Mouse (Mus musculus) embryonic stem cell, embryonic (primary cell): ENCODE results near the gene Yif1b.

Experiments
- CTCF ChIA-PET, 4 experiments: fragments of 300-600 bp in 2 of 4; fragments of 350-600 bp in 2 of 4; sonication (Branson Sonifier 250); formaldehyde crosslinking; loops; one replicate each; lab custom pipeline; 2022; ENCODE audit warnings: inconsistent platforms in 2 of 4; lab: Charles Lee
- POLR2A ChIA-PET, 4 experiments: fragments of 300-600 bp in 2 of 4; fragments of 350-600 bp in 2 of 4; sonication (Branson Sonifier 250); formaldehyde crosslinking; loops; one replicate each; lab custom pipeline; 2022; ENCODE audit warnings: antibody characterized with exemption in 4 of 4, inconsistent platforms in 1 of 4; lab: Charles Lee

Yif1b gene

DNA sequence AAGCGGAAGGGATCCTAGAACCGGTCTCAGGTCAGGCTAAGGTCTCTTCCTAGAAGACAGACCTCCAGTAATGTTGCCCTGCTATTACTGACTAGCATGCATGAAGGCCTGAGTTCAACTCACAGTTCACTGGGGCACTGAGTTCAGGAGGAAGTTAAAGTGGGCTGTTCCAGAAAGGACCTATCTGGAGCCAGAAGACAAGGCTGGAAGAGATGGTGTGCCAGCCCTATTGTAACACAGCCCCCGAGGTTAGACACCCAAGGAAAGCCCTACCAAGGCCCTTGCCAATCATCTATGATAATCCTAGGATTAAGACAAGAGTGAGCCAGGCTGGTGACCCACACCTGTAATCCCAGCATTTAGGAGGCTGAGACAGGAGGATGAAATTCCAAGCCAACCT is 6.6 kb upstream of the Yif1b start:
- POLR2A ChIA-PET: interaction anchor here in 3 of 4 experiments (0.6 to 2.9 kb wide), 3 partner anchors 51 to 62 kb away, joined by 4 to 11 read pairs (median 5); partner anchors contain the start of gene Psmd8 (in 2 of the 3)
- CTCF ChIA-PET: interaction anchor here in 1 of 4 experiments (0.7 to 1.5 kb wide), 3 partner anchors 13 to 292 kb away, joined by 4 to 5 read pairs (median 5); no protein-coding TSS in a partner anchor

DNA sequence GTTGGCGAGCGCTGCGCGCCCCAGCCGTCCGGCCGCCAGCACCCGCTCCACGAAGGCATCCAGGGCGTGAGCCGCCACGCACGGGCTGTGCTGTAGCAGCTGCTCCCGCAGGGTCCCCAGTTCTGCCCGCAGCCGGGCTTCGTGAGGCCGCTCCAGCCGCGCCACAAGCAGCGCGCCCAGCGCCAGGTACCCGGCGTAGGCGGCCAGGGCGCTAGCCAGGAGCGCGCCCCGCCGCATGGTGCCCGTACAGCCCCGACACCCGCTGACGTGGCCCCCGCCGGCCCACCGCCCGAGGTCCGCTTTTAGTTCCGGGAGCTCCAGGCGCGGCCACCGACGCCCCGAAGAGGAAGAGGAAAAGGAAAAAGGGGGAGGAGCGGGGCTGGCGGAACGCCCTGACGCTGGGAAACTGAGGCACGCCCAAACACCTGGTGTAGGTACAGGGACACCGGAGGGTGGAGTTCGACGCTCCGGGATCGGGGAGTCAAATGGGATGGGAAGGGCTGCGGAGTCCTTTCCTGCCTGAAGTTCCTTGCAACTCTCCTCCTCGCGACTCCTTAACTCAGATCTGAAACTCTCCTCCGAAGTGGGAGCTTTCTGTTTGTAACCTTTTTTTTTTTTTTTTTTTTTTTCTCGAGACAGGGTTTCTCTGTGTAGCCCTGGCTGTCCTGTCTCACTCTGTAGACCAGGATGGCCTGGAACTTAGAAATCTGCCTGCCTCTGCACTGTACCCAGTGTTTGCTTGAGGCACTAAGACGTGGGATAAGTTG is 5.7 kb upstream of the Yif1b start, which contains the start of gene Kcnk6:
Gene Kcnk6, minus strand, starts transcription at position 269 of the 767 bp plus-strand sequence.
- ChIA-PET POLR2A (interaction anchor here (0.5 to 2.9 kb wide), 18 partner anchors 11 to 754 kb away, joined by 3 to 11 read pairs (median 4); partner anchors contain the start of genes Ggn (in 2 of the 4), Spred3 (in 2 of the 4), Catsperg1 (in 1 of the 4) and Mrps12 (in 1 of the 4)), CTCF (interaction anchor here in 3 of 4 experiments (0.6 to 1.5 kb wide), 8 partner anchors 12 to 171 kb away, joined by 3 to 5 read pairs (median 4); partner anchors contain the start of gene Fam98c (in 1 of the 3))

DNA sequence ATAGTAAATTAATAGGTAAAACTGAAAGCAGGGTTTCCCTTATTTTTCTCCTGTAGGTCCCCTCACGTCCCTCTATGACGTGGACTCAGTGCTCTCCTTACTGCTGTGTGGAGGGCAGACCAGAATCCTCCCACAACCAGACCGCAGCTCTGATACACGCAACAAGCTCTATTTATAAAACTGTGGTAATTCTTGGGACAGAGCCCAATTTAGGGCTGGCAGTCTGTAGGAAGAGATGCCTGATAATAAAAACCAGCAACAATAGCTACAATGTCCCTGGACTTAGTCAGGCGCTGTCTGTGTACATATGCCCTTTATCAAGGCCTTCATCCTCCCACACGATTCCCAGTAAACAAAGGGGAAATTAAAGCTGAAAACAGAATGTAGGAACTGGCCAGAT is 4.4 kb upstream of the Yif1b start:
- ChIA-PET POLR2A (interaction anchor here in 3 of 4 experiments (0.6 to 2.9 kb wide), 6 partner anchors 11 to 859 kb away, joined by 3 to 11 read pairs (median 4); partner anchors contain the start of genes Psmd8 (in 2 of the 3), Ggn (in 1 of the 3) and Spred3 (in 1 of the 3)), CTCF (interaction anchor here (0.6 to 2.5 kb wide), 13 partner anchors 9 to 1788 kb away, joined by 3 to 13 read pairs (median 4); partner anchors contain the start of genes 2200002D01Rik (in 1 of the 4), Catsperg1 (in 1 of the 4), Eif3k (in 1 of the 4) and Fam98c (in 1 of the 4))

DNA sequence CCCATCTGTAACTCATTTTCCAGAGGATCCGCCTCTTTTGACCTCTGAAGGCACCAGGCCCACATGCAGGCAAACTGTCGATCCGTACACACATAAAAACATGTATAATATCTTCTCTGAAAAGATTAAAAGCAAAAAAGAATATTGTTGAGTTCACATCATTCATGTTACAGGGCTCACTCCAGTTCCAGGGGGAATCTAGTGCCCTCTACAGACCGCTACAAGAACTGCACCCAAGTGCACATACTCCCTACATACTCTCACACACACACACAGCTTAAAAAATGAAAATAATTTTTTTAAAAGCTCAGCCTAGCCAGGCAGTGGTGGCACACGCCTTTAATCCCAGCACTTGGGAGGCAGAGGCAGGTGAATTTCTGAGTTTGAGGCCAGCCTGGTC is 3.5 kb upstream of the Yif1b start:
- ChIA-PET CTCF (interaction anchor here (0.6 to 2.5 kb wide), 21 partner anchors 8 to 343 kb away, joined by 3 to 13 read pairs (median 3); partner anchors contain the start of genes 2200002D01Rik (in 2 of the 4), Fam98c (in 2 of the 4), Catsperg1 (in 1 of the 4) and Psmd8 (in 1 of the 4)), POLR2A (interaction anchor here in 3 of 4 experiments (0.6 to 1.5 kb wide), 9 partner anchors 10 to 57 kb away, joined by 3 to 6 read pairs (median 3); partner anchors contain the start of genes Psmd8 (in 2 of the 3) and 2200002D01Rik (in 1 of the 3))

DNA sequence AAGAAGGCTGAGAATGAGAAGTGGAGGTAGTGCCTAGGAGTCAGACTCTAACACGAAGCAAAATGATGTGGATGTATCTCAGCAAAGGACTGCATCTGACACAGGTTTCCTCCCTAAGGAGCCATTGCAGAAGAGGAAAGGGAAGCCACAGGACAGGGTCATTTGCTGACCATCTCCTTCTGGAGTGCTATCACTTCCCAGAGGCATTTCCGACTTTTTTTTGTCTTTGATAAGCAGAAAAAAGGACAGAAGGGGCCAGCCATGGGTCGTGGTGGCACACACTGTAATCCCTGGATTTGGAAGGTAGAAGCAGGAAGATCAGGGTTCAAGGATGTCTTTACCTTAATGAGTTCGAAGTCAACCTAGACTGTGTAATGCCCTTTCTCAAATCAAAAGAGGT is 1.5 kb upstream of the Yif1b start:
- POLR2A ChIA-PET: interaction anchor here in 2 of 4 experiments (0.7 to 2.8 kb wide), 9 partner anchors 11 to 346 kb away, joined by 3 to 33 read pairs (median 6); partner anchors contain the start of genes 2200002D01Rik (in 2 of the 2), Actn4 (in 1 of the 2), Psmd8 (in 1 of the 2) and Ryr1 (in 1 of the 2)

DNA sequence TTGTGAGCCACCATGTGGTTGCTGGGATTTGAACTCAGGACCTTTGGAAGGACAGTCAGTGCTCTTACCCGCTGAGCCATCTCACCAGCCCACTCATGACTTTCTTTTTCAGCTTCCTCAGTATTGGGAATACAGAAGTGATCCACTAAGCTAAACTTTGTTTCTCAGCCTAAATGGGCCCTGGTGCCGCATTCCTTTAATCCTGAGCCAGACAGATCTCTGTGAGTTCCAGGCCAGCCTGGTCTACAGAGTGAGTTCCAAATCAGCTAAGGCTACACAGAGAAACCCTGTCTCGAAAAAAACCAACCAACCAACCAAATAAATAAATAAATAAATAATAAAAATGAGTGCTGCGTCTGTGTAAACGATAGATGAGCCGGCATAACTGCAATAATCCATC is 533 bp upstream of the Yif1b start:
- CTCF ChIA-PET: interaction anchor here (0.5 to 2.2 kb wide), 29 partner anchors 10 to 268 kb away, joined by 3 to 27 read pairs (median 4); partner anchors contain the start of genes 2200002D01Rik (in 2 of the 4), Psmd8 (in 2 of the 4) and Eif3k (in 1 of the 4)
- POLR2A ChIA-PET: interaction anchor here (0.6 to 2.8 kb wide), 72 partner anchors 8 to 887 kb away, joined by 3 to 33 read pairs (median 4); partner anchors contain the start of genes 2200002D01Rik (in 3 of the 4), Ggn (in 3 of the 4), Spred3 (in 3 of the 4) and Catsperg1 (in 2 of the 4)

More for the DNA sequence above, 1.5 kb upstream of the Yif1b start:
- CTCF ChIA-PET: interaction anchor here (0.7 to 2.2 kb wide), 6 partner anchors 11 to 174 kb away, joined by 3 to 27 read pairs (median 6); partner anchors contain the start of genes 2200002D01Rik (in 1 of the 4) and Psmd8 (in 1 of the 4)

DNA sequence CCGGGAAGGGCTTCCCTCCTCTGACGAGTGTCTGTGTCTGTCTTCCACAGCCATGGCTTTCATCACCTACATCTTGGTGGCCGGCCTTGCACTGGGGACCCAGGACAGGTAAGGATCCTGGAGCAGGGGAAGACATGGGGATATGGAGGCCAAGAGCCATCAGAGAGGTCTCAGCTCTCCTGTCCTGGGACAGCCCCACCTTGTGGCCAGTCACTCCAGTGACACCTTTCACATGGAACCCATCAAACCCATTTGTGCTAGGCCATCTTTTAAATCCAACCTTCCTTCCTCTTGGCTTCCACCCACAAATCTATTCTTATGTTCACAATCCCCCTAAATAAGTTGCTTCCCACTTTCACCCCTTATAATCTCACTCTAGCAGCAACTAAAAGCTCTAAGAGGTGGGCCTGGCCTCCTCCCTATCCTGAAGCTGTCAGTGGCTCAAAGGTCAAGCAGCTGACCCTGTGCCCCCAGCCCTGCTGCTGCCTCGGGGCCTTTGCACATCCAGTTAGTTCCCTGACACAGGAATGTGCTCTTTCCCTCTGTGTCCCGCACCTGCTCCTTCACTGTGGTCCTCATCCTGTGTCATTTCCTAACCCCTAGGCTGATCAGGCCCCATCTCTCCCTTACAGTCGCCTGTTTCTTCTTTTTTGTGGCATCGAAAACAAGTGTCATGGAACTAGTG is 6.7 kb downstream of the Yif1b start:
- POLR2A ChIA-PET: interaction anchor here (0.6 to 2.2 kb wide), 18 partner anchors 10 to 118 kb away, joined by 3 to 11 read pairs (median 4); partner anchors contain the start of genes Psmd8 (in 3 of the 4), Ggn (in 1 of the 4), Kcnk6 (in 1 of the 4) and Spint2 (in 1 of the 4)
- CTCF ChIA-PET: interaction anchor here (0.5 to 1.9 kb wide), 38 partner anchors 9 to 1087 kb away, joined by 3 to 9 read pairs (median 4); partner anchors contain the start of genes Kcnk6 (in 1 of the 4), Mrps12 (in 1 of the 4), Ppp1r14a (in 1 of the 4) and Psmd8 (in 1 of the 4)

DNA sequence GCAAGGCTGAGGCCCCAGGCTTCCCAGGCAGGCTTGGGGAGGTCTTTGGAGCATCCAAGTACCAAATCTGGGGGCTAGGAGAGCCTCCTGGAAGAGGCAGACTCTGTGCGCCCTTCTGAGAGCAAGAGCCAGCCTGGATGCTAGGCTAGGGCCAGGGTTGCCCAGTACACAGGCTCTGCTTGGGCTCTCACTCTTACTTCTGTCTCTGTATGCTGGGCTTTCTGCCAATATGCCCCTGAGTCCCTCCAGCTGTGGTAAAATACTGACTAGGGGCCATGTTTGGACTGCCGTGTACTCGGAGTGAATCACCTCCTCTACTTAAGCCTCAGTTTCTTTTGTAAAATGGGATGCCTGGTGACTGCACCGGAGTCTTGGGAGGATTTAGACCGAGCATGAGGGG is 7.9 kb downstream of the Yif1b start:
- ChIA-PET POLR2A (interaction anchor here in 3 of 4 experiments (0.6 to 4.0 kb wide), 10 partner anchors 8 to 207 kb away, joined by 3 to 33 read pairs (median 8); partner anchors contain the start of genes Yif1b (in 3 of the 3), Ggn (in 1 of the 3), Psmd8 (in 1 of the 3) and Spint2 (in 1 of the 3)), CTCF (interaction anchor here in 2 of 4 experiments (0.6 to 3.6 kb wide), 7 partner anchors 8 to 89 kb away, joined by 3 to 27 read pairs (median 13); partner anchors contain the start of genes Kcnk6 (in 1 of the 2), Psmd8 (in 1 of the 2) and Yif1b (in 1 of the 2))

DNA sequence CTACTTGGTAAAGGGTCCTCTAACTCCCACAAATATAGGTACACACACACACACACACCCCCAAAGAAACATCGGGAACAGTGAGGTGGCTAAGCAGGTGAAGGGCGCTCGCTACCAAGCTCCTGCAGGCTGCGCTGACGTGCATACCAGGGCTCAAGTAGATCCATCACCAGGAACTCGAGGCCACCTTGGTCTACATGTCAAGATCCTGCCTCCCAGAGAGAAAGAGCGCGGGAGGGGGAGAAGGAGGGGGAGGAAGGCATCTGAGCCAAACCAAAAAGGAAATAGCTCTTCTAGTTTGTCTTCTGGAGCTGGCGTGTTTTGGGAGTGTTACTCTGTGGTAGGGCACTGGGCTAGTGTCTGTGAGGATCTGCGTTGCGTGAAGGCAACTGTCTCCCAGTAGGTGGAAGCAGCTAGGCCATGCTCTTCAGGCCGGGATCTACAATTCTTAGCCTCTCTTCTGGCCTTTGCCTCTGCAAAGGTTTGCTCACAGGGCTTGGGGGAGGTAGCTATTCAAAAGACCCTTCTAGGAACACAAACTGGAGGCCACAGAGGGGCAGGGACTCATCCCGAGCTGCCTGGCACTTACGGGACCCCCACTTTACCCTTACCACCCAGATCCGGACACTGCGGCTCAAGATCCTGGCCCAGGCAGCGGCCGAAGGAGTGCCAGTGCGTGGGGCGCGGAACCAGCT is 8.6 kb downstream of the Yif1b start:
- CTCF ChIA-PET: interaction anchor here in 3 of 4 experiments (0.6 to 3.6 kb wide), 34 partner anchors 8 to 1940 kb away, joined by 3 to 27 read pairs (median 4); partner anchors contain the start of genes Yif1b (in 2 of the 3), Kcnk6 (in 1 of the 3), Ppp1r14a (in 1 of the 3) and Psmd8 (in 1 of the 3)
- POLR2A ChIA-PET: interaction anchor here (0.6 to 4.0 kb wide), 37 partner anchors 9 to 397 kb away, joined by 3 to 33 read pairs (median 5); partner anchors contain the start of genes Yif1b (in 4 of the 4), Fam98c (in 2 of the 4), Ggn (in 2 of the 4) and Ppp1r14a (in 2 of the 4)

DNA sequence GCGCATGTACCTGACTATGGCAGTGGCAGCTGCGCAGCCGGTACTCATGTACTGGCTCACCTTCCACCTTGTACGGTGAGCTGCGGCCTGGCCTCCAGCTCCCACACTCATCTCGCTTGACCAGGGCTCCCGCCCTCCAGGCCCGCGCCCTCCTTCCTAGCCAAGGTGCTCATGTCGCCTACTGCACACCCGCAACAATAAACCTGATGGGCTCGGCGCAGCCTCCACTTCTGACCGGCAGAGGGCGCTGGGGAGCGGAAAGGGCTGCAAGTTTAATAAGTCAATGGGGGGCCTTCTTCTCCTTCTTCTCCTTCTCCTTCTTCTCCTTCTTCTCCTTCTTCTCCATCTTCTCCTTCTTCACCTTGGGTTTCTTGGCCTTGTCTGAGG is 9.2 kb downstream of the Yif1b start:
- CTCF ChIA-PET: interaction anchor here (0.5 to 3.6 kb wide), 51 partner anchors 8 to 1940 kb away, joined by 3 to 27 read pairs (median 4); partner anchors contain the start of genes Ppp1r14a (in 3 of the 4), Psmd8 (in 2 of the 4), Yif1b (in 2 of the 4) and Kcnk6 (in 1 of the 4)

DNA sequence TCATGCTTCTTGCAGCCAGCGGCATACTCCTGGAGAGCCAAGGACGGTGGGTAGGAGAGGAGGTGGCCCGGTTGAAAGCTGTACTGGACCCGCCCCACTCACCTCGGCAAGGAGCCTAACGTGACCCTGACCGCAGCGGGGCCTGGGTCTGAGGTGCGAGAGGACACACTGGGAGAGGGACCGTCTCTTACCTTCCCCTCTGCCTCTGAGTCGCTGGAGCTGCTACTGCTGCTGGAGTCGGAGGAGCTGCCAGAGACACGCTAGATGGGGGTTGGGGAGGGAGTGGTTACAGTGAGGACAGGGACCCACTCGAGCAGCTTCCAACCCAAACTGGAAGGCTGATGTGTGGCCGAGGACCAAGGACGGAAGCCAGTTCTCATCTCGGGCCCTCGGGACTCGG is 9.6 kb downstream of the Yif1b start:
- POLR2A ChIA-PET: interaction anchor here in 3 of 4 experiments (0.6 to 4.0 kb wide), 50 partner anchors 8 to 294 kb away, joined by 3 to 33 read pairs (median 5); partner anchors contain the start of genes Yif1b (in 3 of the 3), Fam98c (in 2 of the 3), Ggn (in 2 of the 3) and Ppp1r14a (in 2 of the 3)
- CTCF ChIA-PET: interaction anchor here (0.5 to 3.6 kb wide), 54 partner anchors 9 to 663 kb away, joined by 3 to 27 read pairs (median 4); partner anchors contain the start of genes Ppp1r14a (in 3 of the 4), Yif1b (in 3 of the 4), Psmd8 (in 2 of the 4) and Ryr1 (in 1 of the 4)

More for the DNA sequence above, 9.2 kb downstream of the Yif1b start:
- POLR2A ChIA-PET: interaction anchor here in 3 of 4 experiments (0.6 to 4.0 kb wide), 45 partner anchors 9 to 397 kb away, joined by 3 to 33 read pairs (median 5); partner anchors contain the start of genes Yif1b (in 3 of the 3), Fam98c (in 2 of the 3), Ggn (in 2 of the 3) and Ppp1r14a (in 2 of the 3)

DNA sequence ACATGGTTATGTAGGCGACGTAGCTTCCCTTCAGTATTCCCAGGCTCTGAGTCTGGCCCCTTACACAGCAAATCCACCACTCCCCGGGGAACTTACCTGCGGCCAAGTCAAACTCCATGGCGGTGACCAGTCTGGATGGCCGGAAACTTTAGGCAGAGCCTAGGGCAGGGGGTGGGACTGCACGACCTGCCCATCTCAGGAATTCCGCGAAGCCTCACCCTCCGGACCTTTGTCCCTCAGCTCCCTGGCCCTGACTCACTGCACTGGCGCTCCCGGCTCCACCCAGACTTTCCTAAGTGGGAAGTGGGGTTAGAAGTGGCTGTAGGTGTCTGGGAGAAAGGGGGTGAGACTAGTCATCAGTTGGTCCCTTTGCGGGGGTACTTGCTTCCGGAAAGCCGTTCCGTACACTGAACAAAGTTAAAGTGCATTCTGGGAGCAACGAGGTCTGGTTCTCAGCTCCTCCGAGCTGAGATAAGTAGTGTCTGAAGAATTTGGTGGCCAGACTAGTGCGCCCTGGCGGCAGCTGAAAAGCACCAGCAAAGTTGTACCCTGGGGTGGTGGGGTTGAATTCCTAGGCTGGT is 10.2 kb downstream of the Yif1b start, which contains the start of gene 2200002D01Rik:
Gene 2200002D01Rik, minus strand, starts transcription at position 206 of the 581 bp plus-strand sequence.
- POLR2A ChIA-PET: interaction anchor here (0.6 to 4.0 kb wide), 56 partner anchors 9 to 293 kb away, joined by 3 to 33 read pairs (median 5); partner anchors contain the start of genes Yif1b (in 3 of the 4), Ggn (in 2 of the 4), Ppp1r14a (in 2 of the 4) and Psmd8 (in 2 of the 4)
- CTCF ChIA-PET: interaction anchor here (0.5 to 3.6 kb wide), 51 partner anchors 9 to 662 kb away, joined by 3 to 27 read pairs (median 4); partner anchors contain the start of genes Ppp1r14a (in 3 of the 4), Yif1b (in 3 of the 4) and Psmd8 (in 2 of the 4)

DNA sequence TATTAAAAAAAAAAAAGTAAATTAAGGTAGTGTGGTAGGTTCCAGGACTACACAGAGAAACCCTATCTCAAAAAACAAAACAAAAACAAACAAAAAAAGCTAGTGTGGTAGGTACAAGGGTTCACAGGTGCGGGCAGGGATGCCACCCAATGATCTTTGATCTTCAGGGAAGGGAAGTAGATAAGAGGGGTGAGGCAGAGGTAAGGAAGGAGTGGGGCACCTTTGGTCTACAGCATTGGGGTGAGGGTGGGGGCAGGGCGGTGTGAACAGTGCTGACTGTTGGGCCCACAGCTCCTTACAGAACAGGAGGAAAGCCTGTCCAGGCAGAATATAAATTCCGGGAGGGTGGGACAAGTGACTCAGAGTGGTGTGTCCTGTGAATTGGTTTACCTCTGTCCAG is 13.0 kb downstream of the Yif1b start:
- POLR2A ChIA-PET: interaction anchor here in 2 of 4 experiments (1.1 to 1.3 kb wide), 4 partner anchors 9 to 21 kb away, joined by 3 read pairs; no protein-coding TSS in a partner anchor
- CTCF ChIA-PET: no interaction called here

DNA sequence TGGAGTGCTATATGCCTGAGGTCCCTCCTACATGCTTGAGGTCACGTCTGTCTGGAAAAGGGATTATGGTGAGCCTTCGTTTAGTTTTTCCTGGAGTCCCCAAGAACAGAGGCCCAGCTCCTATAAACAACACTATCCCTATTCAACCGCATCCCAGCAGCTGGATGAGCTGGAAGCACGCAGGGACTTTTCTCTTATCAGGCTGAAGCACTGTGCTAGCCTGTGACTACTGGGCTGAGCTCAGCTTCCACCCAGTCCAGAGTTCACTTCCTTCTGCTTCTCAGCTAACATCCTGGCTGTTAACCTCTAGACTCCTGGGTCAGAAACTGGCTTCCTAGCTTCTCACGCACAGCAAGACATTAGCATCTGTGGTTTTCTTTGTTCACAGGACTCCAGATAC is 15.7 kb downstream of the Yif1b start:
- POLR2A ChIA-PET: interaction anchor here in 3 of 4 experiments (0.5 to 1.4 kb wide), 13 partner anchors 8 to 1059 kb away, joined by 3 to 6 read pairs (median 3); partner anchors contain the start of gene Yif1b (in 2 of the 3)
- CTCF ChIA-PET: interaction anchor here in 2 of 4 experiments (0.9 to 1.1 kb wide), 2 partner anchors 9 kb away, joined by 4 read pairs; no protein-coding TSS in a partner anchor
